Mouse (Mus musculus): ENCODE results near the gene Bhlha9. TPM values are rescaled to one million over a fixed set of nuclear protein-coding genes. Genes with fewer than 3 reads are reported as not detected.
A peak's percentile ranks its signal among the peaks of the same experiment; 100 is the strongest.

Bhlha9 gene
- polyA plus RNA-seq, 1 experiment from 2014 or later, result 1.4 TPM

DNA sequence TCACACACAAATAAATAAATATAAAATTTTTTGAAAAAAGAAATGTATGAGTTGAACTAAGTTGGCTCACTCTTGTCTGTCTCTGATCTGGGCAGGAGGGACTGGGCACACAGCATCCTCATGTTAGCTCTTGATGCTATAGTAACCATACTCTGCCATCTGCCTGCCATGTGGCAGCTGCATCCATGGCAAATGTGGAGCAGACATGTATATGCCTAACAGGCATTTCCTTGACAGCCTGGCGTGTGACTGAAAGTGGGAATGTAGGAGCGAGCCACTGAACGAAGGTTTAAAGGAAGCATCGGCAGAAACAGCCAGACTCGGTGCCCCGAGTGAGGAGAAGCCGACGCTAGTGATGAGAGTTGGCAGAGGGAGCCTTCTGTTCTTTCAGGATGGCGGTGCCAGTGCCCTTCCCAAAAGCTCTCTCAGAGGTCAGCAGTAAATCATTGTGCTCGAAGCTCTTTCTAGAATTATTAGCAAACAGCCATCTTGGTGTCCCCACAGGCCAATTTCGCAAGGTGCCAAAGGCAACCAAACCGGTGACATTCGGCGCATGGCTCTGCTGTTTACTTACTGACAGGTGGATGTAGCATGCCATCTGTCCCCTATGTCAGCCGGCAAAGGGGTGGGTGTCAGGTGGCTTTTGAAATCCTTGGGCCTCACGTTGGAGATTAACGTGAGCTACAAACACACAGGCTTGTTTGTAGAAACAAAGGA lies 32.8 kb upstream of the Bhlha9 start:
- WGBS, result 38% methylated on average over 17 of the region's 17 CpGs
- no peak overlapping the region for H3K4me3 ChIP-seq (ENCODE audit: low read depth, low read length)
- 0 out of 2 replicates have a peak, but pooled peaks cover 4% of the 10 kb centered on the region for H3K4me1 ChIP-seq (ENCODE audit: control insufficient read depth, insufficient read depth, low read length)
- H3K36me3 ChIP-seq (ENCODE audit: control insufficient read depth, insufficient read depth, low read length), result no peaks in the 10 kb centered on the region
- no peaks in the 10 kb centered on the region for H3K9me3 ChIP-seq (ENCODE audit: control insufficient read depth, low read length)
- H3K4me2 ChIP-seq (ENCODE audit: low read depth, low read length), result no peak overlapping the region
- peak overlapping the region; percentile 12; the same call in 1 of the 2 replicates for H3K27ac ChIP-seq (ENCODE audit: low read depth, low read length)
- H3K27me3 ChIP-seq (ENCODE audit: control insufficient read depth, insufficient read depth, low read length), result no peaks in the 10 kb centered on the region
- no peak for ATAC-seq (ENCODE audit: low read depth)
- H3K9ac ChIP-seq (replicated peaks; ENCODE audit: low read depth, low read length), result no peak overlapping the region

DNA sequence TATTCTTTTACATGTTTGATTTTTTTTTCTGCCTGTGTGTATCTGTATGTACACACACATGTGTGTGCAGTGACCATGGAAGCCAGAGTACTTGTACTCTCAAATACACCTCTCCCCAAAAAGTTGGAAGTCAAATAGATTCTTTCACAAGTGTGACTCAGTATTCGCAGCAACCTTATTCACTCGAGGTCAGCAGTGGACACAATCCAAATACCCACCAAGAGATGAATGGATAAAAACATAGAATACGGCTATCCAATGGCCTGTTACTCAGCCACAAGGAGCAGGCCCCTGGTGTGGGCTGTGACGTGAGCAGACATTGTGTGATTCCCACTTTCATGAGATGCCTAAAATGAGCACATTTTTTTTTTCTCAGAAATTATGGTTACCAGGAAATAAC lies 32.0 kb upstream of the Bhlha9 start:
- peaks cover 7% of the 10 kb centered on the region; the same call in 1 of the 2 replicates for H3K4me1 ChIP-seq (ENCODE audit: control insufficient read depth, insufficient read depth, low read length)
- no peaks in the 10 kb centered on the region for H3K36me3 ChIP-seq (ENCODE audit: control insufficient read depth, insufficient read depth, low read length)
- H3K4me3 ChIP-seq (ENCODE audit: low read depth, low read length), result no peak overlapping the region
- ATAC-seq (ENCODE audit: low read depth), result no peak
- no peak overlapping the region for H3K9ac ChIP-seq (replicated peaks; ENCODE audit: low read depth, low read length)
- H3K27me3 ChIP-seq (ENCODE audit: control insufficient read depth, insufficient read depth, low read length), result no peaks in the 10 kb centered on the region
- H3K9me3 ChIP-seq (ENCODE audit: control insufficient read depth, low read length), result no peaks in the 10 kb centered on the region
- WGBS, result 67% methylated on average over 4 of the region's 4 CpGs
- H3K27ac ChIP-seq (ENCODE audit: low read depth, low read length), result no peak overlapping the region
- no peak overlapping the region for H3K4me2 ChIP-seq (ENCODE audit: low read depth, low read length)

DNA sequence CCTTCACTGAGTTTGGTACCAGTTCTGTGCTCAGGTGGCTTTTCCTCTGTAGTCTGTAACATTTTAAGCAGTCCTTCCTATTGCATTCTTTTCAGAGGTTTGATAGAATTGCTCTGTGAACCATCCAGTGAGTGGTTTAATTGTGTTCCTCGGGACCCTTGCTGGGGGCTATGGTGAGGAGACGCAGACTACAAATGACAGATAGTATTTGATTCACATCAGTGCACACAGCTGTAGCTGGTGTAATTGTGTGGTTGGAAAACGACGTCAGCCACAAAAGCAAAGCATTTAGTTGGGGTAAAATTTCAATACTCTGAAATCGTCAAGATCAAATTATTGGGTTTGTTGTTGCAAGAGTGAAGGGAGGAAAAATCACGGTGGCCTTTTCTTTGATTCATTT lies 28.0 kb upstream of the Bhlha9 start:
- Histone ChIP-seq H3K9ac (replicated peaks; ENCODE audit: low read depth, low read length) (no peak overlapping the region), H3K4me2 (ENCODE audit: low read depth, low read length) (no peak overlapping the region), H3K4me1 (ENCODE audit: control insufficient read depth, insufficient read depth, low read length) (peaks cover 22% of the 10 kb centered on the region), H3K27me3 (ENCODE audit: control insufficient read depth, insufficient read depth, low read length) (no peaks in the 10 kb centered on the region), H3K4me3 (ENCODE audit: low read depth, low read length) (no peak overlapping the region), H3K9me3 (ENCODE audit: control insufficient read depth, low read length) (no peaks in the 10 kb centered on the region), H3K27ac (ENCODE audit: low read depth, low read length) (peak overlapping the region; percentile 60), H3K36me3 (ENCODE audit: control insufficient read depth, insufficient read depth, low read length) (no peaks in the 10 kb centered on the region)
- WGBS, result 34% methylated on average over 6 of the region's 6 CpGs
- no peak for ATAC-seq (ENCODE audit: low read depth)

DNA sequence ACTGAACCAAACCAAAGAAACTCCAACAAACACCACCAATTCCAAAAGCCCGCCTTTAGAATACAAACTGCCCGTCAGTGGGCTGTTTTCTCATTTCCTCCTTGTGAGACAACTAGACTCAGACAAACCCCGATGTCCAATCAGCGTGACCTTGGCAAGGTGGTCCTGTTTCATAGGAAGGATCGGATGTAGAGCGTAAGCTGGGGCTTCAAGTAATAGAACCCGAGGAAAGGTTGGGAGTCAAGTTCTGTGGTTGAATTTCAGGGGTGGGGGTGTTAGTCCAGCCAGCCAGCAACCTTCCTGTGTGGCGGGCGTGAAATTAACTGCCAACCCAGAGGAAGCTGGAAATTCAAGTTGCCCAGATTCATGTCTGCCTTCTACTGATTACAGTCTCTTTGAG lies 27.2 kb upstream of the Bhlha9 start:
- no peaks in the 10 kb centered on the region for H3K36me3 ChIP-seq (ENCODE audit: control insufficient read depth, insufficient read depth, low read length)
- H3K27me3 ChIP-seq (ENCODE audit: control insufficient read depth, insufficient read depth, low read length), result no peaks in the 10 kb centered on the region
- peak overlapping the region; percentile 60 for H3K27ac ChIP-seq (ENCODE audit: low read depth, low read length)
- no peak for ATAC-seq (ENCODE audit: low read depth)
- no peak overlapping the region for H3K9ac ChIP-seq (replicated peaks; ENCODE audit: low read depth, low read length)
- 72% methylated on average over 9 of the region's 9 CpGs for WGBS
- H3K4me3 ChIP-seq (ENCODE audit: low read depth, low read length), result no peak overlapping the region
- H3K9me3 ChIP-seq (ENCODE audit: control insufficient read depth, low read length), result no peaks in the 10 kb centered on the region
- H3K4me1 ChIP-seq (ENCODE audit: control insufficient read depth, insufficient read depth, low read length), result peaks cover 19% of the 10 kb centered on the region
- H3K4me2 ChIP-seq (ENCODE audit: low read depth, low read length), result no peak overlapping the region

DNA sequence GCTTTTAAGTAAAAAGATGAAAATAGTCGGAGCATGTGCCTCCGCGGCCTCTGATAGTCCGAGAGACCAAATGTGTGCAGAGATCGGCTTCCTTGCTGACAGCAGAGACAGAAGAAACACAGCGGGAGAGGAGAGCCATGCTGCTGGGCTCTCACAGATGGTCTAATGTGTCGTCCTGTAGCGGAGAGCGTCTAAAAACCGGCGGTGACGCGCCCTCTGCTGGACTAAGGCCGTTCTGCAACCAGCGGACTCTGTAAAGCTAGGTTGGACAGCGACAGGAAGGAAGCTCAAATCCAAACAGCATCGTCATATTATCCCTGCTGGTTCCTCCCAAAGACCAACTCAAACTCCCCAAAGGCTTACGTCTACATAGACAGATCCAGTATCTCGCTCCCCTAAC lies 26.3 kb upstream of the Bhlha9 start:
- H3K27ac ChIP-seq (ENCODE audit: low read depth, low read length), result no peak overlapping the region
- WGBS, result under 1% methylated on average over 19 of the region's 19 CpGs
- H3K4me3 ChIP-seq (ENCODE audit: low read depth, low read length), result 0 out of 2 replicates have a peak overlapping the region, but pooled peaks have one; percentile 16
- no peaks in the 10 kb centered on the region for H3K36me3 ChIP-seq (ENCODE audit: control insufficient read depth, insufficient read depth, low read length)
- H3K27me3 ChIP-seq (ENCODE audit: control insufficient read depth, insufficient read depth, low read length), result no peaks in the 10 kb centered on the region
- peak overlapping the region; percentile 32; the same call in 1 of the 2 replicates for H3K9ac ChIP-seq (replicated peaks; ENCODE audit: low read depth, low read length)
- H3K4me2 ChIP-seq (ENCODE audit: low read depth, low read length), result peak overlapping the region; percentile 54
- peaks cover 19% of the 10 kb centered on the region for H3K4me1 ChIP-seq (ENCODE audit: control insufficient read depth, insufficient read depth, low read length)
- no peaks in the 10 kb centered on the region for H3K9me3 ChIP-seq (ENCODE audit: control insufficient read depth, low read length)
- ATAC-seq (ENCODE audit: low read depth), result peak; percentile 73

DNA sequence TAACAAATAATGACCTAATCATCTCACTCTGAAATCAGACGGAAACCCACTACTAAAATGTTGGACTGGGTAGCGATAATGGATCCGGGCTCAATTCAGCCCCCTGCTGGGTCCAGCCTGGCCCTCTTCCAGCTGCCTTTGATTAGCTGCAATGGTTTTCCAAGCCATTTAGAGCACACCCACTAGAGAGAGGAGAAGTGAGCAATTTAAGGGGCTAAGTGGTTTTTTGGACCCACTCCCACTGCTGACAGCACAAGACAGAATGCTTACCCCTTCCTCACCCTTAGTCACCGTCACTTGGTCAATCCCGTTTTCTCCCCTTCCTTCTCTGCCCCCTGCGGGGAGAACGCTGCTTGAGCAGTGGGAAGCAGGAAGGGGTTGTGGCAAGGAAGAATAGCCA lies 25.2 kb upstream of the Bhlha9 start:
- Histone ChIP-seq H3K9me3 (ENCODE audit: control insufficient read depth, low read length) (no peaks in the 10 kb centered on the region), H3K36me3 (ENCODE audit: control insufficient read depth, insufficient read depth, low read length) (no peaks in the 10 kb centered on the region), H3K27ac (ENCODE audit: low read depth, low read length) (peak overlapping the region; percentile 63), H3K4me1 (ENCODE audit: control insufficient read depth, insufficient read depth, low read length) (peaks cover 19% of the 10 kb centered on the region), H3K9ac (replicated peaks; ENCODE audit: low read depth, low read length) (no peak overlapping the region), H3K27me3 (ENCODE audit: control insufficient read depth, insufficient read depth, low read length) (no peaks in the 10 kb centered on the region), H3K4me3 (ENCODE audit: low read depth, low read length) (0 out of 2 replicates have a peak overlapping the region, but pooled peaks have one; percentile 6), H3K4me2 (ENCODE audit: low read depth, low read length) (peak overlapping the region; percentile 31)
- WGBS, result 0% methylated on average over 7 of the region's 7 CpGs
- peak; percentile 79 for ATAC-seq (ENCODE audit: low read depth)

DNA sequence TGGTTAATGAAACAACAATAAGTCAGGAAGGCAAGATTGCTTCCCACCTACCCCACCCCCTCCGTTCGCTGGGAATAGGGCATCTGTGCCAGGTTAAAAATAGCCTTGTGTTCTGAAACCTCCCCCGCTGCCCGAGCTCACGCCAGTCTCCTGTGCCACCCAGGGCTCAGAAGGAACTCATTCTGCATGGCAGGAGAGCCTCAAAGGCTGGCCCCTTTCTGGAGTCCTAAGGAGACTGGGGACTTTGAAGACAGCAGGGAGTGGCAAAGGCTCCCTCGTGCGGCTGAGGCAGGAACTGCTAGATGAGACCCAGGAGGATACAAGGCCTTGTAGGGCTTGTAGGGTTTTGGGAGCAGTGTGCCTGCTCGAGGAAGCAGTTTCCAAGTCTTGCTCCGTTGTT lies 24.8 kb upstream of the Bhlha9 start:
- Histone ChIP-seq H3K27me3 (ENCODE audit: control insufficient read depth, insufficient read depth, low read length) (no peaks in the 10 kb centered on the region), H3K4me2 (ENCODE audit: low read depth, low read length) (peak overlapping the region; percentile 31), H3K4me3 (ENCODE audit: low read depth, low read length) (0 out of 2 replicates have a peak overlapping the region, but pooled peaks have one; percentile 6), H3K9me3 (ENCODE audit: control insufficient read depth, low read length) (no peaks in the 10 kb centered on the region), H3K4me1 (ENCODE audit: control insufficient read depth, insufficient read depth, low read length) (peaks cover 19% of the 10 kb centered on the region), H3K9ac (replicated peaks; ENCODE audit: low read depth, low read length) (0 out of 2 replicates have a peak overlapping the region, but pooled peaks have one; percentile 2), H3K27ac (ENCODE audit: low read depth, low read length) (peak overlapping the region; percentile 63), H3K36me3 (ENCODE audit: control insufficient read depth, insufficient read depth, low read length) (no peaks in the 10 kb centered on the region)
- ATAC-seq (ENCODE audit: low read depth), result peak; percentile 28
- WGBS, result 4% methylated on average over 9 of the region's 9 CpGs

DNA sequence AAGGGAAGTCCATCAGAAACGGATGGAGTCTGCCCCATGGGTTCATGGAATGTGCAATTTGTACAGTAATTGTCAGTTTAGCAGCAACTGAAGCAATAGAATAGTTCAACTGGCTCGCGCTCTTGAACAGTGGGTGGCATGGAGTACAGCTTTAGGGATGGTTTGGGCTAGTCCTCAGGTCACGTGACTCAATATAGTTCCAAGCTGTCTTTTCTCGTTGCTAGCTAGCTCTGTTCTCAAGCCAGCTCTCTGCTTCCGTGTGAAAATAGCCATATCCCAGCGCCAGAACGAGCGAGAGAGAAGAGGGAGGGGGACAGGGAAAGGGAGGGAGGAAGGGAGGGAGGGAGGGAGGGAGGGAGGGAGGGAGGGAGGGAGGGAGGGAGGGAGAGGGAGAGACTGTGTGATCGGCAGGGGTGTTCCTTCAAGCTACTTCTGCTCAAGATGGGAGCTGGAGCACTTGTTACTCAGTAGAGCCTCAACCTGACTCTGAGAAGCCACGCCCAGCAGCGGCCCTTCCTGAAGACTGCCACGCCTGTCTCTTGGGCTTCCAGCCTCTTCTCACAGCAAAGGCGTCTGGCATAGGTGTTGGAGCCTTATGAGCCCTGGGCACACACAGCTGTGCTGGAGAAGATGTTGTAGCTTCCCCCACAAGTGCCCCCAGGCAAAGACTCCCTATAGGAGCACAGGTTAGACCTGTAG lies 21.3 kb upstream of the Bhlha9 start:
- Histone ChIP-seq H3K9me3 (ENCODE audit: control insufficient read depth, low read length) (no peaks in the 10 kb centered on the region), H3K9ac (replicated peaks; ENCODE audit: low read depth, low read length) (no peak overlapping the region), H3K27me3 (ENCODE audit: control insufficient read depth, insufficient read depth, low read length) (no peaks in the 10 kb centered on the region), H3K4me3 (ENCODE audit: low read depth, low read length) (no peak overlapping the region), H3K4me1 (ENCODE audit: control insufficient read depth, insufficient read depth, low read length) (peaks cover 9% of the 10 kb centered on the region; the same call in 1 of the 2 replicates), H3K27ac (ENCODE audit: low read depth, low read length) (no peak overlapping the region), H3K4me2 (ENCODE audit: low read depth, low read length) (no peak overlapping the region), H3K36me3 (ENCODE audit: control insufficient read depth, insufficient read depth, low read length) (no peaks in the 10 kb centered on the region)
- WGBS, result 48% methylated on average over 13 of the region's 14 CpGs
- ATAC-seq (ENCODE audit: low read depth), result no peak

DNA sequence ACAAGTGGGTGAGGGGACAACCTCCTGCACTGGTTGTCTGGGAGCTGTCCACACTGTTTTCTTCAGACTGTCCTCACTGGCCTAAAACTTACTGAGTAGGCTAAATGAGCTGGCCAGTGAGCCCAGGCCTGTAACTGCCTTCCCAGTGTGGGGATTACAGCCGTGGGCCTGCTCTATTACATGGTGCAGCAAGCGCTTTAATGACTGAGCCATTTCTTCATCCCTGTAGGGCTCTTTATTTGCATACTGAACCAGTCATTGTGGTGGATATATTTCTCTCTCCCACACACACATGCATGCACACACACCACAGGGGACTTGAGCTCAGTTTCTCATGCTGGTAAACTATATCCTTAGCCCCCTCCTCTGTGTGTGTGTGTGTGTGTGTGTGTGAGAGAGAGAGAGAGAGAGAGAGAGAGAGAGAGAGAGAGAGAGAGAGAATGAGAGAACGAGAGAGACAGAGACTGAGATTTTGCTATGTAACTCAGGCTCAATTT lies 19.4 kb upstream of the Bhlha9 start:
- ATAC-seq (ENCODE audit: low read depth), result peak; percentile 78

More for the DNA sequence above, 19.4 kb upstream of the Bhlha9 start:
- Histone ChIP-seq H3K4me1 (ENCODE audit: control insufficient read depth, insufficient read depth, low read length) (no peaks in the 10 kb centered on the region), H3K36me3 (ENCODE audit: control insufficient read depth, insufficient read depth, low read length) (no peaks in the 10 kb centered on the region), H3K27ac (ENCODE audit: low read depth, low read length) (0 out of 2 replicates have a peak overlapping the region, but pooled peaks have one; percentile 44), H3K9me3 (ENCODE audit: control insufficient read depth, low read length) (no peaks in the 10 kb centered on the region), H3K4me3 (ENCODE audit: low read depth, low read length) (no peak overlapping the region), H3K4me2 (ENCODE audit: low read depth, low read length) (no peak overlapping the region), H3K9ac (replicated peaks; ENCODE audit: low read depth, low read length) (no peak overlapping the region), H3K27me3 (ENCODE audit: control insufficient read depth, insufficient read depth, low read length) (no peaks in the 10 kb centered on the region)
- WGBS, result 28% methylated on average over 3 of the region's 3 CpGs

All from neural tube, embryonic 14.5 days (tissue).